Mouse (Mus musculus) ES-Bruce4 (cell line): Measurements from ENCODE around the gene Wbp2.

ENCODE experiments used
- CTCF ChIP-seq: IDR thresholded peaks from one replicate; pipeline ENCODE4 v1.8.1; 2011; ENCODE audit warnings: low read depth, low read length
- POLR2A ChIP-seq: IDR thresholded peaks from one replicate; pipeline ENCODE4 v1.8.1; 2011; ENCODE audit warnings: low read length; ENCODE audit not compliant: insufficient read depth

GRCm38 (mm10) chr11:116029086-116029865, 57.5 kb downstream of the Wbp2 start:
- TF ChIP-seq CTCF (no peak), POLR2A (no peak)
